Mouse (Mus musculus): Measurements from ENCODE around the gene Mc1r. TPM values are rescaled to one million over a fixed set of nuclear protein-coding genes. Genes with fewer than 3 reads are reported as not detected.

Mc1r gene
- polyA plus RNA-seq (2017; shearing (Covaris generic)) = not detected

DNA sequence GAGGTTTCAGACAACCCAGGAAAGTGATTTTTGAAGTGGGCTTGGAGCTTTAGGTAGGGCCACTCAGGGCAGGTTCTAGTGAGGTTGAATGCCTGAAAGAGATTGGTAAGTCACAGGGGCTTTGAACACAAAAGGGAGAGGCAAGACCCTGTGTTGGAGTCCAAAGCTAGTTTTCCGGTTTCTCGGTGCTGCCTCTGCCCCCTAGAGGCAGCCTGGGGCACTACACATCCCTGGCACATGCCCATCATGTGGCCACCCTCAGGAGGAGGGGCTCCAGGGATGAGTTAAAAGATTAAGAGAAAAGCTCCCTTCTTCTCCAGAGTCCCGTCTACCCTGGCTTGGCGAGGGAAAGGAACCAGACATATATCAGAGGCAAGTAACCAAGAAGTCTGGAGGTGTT lies at the start of gene Mc1r:
Gene Mc1r (plus strand): TSS at position 322 of the 400 bp plus-strand sequence.
- ATAC-seq = peak; percentile 36

DNA sequence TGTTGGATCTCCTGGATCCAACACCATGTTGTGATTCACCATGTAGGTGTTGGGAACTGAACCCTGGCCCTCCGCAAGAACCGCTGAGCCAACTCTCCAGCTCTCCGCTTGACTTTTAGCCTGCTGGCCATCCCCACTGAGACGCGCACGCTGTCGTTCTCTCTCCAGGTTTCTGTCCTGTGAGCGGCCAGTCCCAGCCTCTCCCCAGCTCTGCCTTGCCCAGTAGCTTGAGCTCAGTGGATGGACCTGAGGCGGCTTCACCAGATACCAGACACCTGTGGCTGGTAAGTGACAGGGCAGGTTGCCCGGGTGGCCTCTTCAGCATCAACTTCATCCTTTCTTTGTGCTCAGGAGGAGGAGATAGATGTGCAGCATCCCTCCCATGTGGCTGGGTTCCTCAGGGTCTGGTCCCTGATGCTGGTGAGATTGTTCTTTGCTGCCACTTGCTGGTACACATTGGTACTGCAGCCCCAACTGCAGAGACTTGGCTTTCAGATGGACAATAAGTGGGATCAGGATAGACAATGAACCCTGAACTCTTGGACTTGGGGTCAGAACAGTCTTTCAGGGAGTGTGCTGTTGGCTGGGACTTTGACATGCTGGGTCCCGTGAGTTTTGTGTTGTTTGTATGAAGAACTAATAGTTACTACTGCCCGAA lies 45.7 kb upstream of the Mc1r start:
- no peak for ATAC-seq

DNA sequence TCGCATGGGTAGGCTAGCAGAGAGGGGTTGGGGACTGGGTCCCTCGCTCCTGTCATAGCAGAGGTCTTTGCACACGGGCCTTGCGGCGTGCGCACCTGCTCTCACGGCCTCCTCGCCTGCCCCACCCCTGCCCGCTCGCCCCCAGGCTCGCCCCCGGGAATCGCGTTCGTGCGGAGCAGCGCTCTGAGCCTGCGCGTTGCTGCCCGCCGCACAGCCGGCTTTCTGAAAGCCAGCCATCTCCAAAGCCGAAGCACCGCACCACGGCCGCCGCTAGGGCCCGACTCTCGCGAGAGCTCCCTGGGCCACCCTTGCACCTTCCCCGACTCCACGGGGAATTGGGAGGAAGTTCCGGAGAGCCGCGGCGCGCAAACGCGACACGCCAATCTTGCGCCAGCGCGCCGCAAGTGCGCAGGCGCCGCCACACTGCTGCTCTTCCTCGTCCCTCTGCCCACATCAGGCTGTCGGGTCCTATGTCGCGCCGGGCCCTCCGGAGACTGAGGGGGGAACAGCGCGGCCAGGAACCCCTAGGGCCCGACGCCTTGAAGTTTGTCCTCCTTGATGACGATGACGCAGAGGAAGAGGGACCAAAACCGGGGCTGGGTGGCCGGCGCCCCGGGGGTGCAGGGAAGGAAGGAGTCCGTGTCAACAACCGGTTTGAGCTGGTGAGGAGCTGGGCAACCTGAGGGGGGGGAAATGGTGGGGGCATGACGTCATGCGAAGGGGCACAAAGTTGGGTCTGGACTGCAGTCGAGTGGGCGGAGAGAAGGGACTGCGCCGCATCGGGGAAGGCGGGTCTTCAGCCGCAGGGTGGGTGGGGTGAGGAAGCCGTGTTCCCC lies 33.3 kb upstream of the Mc1r start, which contains the start of gene Tcf25:
Gene Tcf25 (plus strand): TSS at position 351 of the 836 bp plus-strand sequence.
- ATAC-seq = peak; percentile 86

DNA sequence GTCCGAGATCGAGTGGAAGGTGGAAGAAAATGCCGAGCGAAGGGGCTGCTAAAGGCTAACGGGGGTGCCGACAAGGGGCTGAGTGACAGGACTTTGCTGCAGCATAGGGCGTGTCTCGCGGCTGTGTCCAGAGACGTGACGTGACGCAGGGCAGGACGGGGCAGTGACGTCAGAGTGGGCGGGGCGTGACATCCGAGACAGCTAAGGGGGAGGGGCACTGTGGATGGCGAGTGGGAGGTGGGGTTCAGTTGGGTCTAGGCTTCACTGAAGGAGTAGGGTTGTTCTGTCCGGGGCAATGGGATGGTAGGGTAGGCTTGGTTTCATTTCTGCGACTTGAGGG lies 32.7 kb upstream of the Mc1r start:
- ATAC-seq = peak; percentile 76

DNA sequence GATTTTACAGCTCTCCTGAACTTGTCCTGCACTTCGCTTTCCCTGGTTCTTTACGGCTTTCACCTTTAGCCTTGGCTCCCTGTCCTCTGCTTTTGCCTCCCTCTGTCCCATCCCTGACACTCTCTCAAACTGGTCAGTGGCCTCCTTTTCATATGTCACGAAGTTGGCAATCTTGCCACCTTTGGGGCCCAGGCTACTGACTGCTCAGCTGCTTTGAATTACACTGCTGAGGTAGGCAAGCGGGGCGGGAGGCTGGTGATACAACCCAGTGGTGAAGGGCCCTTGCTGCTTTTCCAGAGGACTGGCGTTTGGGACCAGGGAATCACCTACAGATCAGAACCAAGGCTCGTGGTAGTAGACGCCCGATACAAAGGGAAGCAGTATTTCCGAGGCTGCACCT lies 31.2 kb upstream of the Mc1r start:
- no peak for ATAC-seq

DNA sequence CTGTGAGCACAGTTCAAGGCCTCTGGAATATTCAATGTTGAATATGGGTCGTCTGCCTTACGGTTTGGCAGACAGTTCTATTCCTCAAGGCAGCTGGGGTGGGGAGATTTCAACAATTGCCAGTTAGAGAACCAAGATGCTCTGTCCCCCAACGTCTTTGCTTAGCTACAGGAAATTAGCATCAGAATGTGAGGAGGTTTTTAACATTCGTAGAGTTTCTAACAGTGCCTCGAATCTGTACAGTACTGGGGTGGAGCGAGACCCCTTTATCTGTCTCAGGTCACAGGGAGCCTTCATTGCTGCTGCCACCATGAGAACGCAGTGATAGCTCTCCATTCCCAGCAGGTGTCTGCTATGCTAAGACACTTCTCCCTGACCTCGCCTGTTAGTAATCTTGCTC lies 30.8 kb upstream of the Mc1r start:
- ATAC-seq = no peak

DNA sequence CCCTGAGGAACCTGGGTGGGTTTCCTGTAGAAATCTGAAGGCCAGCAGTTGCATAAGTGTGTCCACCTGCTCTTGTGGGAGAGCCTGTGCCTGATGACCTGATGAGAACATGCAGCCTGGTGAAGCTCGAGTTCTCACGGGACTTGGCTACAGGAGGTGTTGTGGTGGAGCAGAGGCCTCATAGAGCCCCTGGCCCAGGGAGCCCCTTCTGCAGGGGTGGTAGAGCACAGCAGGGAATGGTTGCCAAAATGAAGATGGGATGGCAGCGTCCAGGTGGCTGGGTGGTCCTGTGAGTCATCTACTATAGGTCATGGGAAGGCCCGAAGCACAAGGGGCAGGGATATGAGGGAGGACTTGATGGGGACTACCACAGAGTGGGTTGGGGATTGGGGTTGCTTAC lies 25.2 kb upstream of the Mc1r start:
- no peak for ATAC-seq

DNA sequence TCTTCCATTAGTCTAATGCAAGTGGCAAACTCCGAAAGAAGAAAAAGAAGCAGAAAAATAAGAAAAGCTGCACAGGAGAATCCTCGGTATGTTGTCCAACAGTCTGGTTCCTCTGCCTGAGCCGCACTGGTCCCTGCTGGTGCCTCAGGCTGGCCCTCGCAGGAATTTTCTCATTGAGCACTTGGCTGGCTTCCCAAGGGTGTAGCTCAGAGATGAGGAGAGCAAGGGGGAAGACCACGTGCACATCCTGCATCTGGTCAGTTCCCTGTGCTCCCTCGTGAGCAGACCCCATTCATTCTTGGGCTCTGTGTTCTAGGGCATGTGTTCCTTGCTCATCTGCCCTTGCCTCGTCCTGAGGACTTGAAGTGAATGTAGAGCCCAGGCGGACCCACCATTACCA lies 24.4 kb upstream of the Mc1r start:
- no peak for ATAC-seq

DNA sequence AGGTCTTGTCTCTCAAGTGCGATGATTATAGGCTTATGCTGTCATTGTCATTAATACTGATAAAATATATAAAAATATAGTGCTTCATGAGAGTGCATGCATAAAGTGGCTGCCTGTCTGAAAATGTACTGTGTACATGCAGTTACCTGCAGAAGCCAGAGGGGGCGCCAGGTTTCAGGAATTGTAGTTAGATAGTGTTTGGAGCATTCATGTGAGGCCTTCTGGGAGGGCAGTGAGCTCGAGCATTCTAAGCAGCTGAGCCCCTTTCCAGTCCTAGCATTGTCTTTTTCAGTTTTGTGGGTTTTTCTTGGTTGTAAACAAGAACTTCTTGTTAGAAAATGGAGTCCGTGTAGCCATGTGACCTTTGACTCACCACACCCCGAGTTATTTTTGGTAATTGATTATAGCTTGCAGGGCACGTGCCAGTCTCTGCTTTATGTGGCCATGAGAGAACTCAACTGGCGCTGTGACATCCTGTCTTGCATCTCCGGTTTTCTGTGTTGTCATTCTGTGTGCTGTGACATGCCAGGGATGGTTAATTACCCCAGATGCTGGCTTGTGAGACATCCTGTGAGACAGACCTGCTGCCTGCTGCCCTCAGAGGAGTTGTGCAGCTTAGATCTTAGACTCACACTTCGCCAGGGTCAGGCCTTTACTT lies 21.9 kb upstream of the Mc1r start:
- peak; percentile 60 for ATAC-seq

DNA sequence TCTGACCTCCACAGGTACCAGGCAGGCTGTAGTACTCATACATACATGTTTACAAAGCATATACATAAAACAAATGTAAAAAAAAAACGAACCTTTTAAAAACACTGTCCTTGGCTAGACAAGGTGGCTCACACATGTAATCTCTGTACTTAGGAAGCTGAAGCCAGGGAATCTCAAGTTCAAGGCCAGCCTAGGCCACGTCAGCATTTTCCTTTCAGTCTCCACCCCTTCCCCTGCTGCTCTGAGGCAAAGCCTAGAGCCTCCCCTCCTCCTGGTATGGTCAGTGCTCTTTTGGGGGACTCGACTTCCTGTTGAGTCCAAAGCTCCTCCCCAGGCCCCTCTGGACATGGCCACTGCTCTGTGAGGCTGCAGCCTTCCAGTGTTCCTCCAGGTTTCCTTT lies 19.9 kb upstream of the Mc1r start:
- no peak for ATAC-seq

DNA sequence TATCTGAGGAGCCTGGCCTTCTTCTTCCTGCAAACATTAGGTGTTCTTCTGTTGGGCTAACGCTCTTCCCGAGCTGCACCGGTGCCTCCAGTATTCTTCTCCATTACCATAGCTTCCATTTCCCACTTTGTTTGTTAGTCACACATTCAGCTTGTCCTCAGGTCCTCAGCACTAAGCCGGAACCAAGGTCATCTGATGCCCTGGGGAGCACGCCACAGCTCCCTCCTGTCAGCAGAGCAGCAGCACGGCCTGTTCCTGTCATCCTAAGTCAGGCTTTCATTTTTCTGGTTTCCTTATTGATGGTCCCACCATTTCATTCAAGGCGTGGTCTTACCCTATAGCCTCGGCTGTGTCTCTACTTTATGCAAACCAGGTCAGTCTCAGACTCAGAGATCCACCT lies 19.1 kb upstream of the Mc1r start:
- ATAC-seq = no peak

DNA sequence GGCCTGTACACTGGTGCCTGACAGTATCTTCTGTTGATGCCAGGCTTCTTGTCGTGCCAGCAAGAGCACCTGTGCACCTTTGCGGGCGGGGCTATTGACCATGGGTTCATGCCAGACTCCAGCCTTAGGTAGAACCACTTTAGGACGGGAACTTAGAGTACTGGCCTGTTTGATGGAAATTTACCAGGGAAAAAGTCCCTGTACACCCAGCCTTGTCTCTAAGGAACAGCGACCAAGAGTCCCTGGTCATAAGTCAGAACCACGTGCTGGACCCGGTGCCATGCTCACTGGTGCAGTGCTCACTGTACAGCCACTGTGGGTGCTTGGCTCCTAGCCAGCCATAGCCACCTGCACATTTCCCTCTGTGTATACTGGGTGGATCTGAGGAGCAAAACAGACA lies 17.9 kb upstream of the Mc1r start:
- ATAC-seq = no peak

DNA sequence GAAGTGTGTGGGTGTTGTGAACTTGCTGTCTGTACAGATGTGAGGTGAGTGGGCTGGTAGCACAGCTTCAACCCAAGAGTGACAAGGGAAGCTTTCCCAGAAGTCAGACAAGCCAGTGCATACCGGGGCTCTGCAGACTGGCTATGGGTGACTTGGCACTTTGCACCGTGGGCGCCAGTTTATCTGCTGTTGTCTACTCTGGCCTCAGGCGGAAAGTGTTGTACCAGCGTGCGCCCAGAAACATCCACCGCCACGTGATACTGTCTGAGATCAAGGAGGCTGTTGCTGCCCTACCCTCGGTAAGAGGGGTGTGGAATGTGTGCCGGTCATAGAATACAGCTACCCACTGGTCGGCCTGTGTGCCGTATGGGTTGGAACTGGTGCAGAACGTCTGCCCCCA lies 8.6 kb upstream of the Mc1r start:
- ATAC-seq = no peak

DNA sequence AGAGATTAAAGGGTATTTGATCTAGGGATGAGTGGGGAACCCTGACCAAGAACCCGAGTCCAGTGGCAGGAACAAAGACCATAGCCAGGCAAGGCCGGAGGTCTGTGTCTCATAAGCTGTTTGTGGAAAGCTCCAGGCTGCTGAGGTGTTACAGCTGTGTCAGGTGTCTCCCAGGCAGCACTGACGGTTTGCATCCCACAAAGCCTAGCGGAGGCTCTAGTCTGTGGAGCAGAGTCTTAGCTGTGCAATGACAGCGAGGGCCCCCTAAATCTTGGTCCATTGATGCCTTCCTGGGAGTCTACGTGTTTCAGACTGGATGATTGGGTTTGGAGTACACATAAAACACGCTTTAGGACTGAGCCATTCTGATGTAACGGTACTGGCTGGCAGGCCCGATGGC lies 5.0 kb upstream of the Mc1r start:
- no peak for ATAC-seq

DNA sequence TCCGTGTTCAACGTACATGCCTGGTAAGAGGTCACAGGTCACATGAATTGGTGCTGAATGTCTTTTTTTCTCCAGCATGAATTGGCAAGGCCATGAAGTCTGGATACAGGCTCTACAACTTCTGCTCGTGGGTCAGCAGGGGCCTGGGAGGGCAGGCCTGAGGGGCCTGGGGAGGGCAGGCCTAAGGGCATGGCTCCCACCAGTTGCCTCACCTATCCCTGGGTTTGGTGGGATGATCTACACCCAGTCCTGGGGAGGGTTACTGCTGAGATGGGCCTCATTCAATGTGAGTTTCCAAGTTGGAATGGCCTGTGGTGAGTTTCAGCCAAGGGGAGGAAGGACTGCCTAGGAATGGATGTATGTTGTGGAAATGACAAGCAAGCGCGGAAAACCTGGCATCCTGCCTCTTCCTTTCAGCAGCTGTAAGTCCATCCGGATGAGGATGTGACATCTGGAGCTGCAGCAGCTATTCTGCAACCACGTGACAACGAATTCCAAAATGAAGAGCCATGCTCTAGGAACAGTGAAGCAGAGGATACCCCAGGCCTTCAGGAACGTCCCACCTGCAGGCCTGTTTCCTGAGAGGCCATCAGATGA lies 4.1 kb upstream of the Mc1r start:
- no peak for ATAC-seq

DNA sequence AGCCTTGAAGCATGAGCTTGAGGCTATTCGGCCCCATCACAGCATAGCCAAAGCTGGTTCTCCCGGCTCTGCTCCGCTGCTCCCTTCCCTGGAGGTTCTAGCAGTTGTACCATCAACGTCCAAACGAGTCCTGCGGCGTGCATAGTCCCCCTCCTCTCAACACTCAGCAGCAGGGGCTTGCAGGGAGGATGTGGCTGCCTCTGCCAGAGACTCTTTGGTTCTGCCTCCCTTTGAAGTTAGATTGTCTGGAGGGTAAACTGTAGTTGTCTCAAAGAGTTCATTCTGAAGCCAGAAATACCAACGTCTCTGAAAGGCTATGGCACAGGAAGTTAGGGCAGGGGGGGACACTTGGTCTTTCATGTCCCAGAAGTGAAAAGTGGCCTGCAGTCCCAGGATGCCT lies 2.4 kb upstream of the Mc1r start:
- ATAC-seq = peak; percentile 76

DNA sequence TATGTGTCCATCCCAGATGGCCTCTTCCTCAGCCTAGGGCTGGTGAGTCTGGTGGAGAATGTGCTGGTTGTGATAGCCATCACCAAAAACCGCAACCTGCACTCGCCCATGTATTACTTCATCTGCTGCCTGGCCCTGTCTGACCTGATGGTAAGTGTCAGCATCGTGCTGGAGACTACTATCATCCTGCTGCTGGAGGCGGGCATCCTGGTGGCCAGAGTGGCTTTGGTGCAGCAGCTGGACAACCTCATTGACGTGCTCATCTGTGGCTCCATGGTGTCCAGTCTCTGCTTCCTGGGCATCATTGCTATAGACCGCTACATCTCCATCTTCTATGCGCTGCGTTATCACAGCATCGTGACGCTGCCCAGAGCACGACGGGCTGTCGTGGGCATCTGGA lies 705 bp downstream of the Mc1r start:
- ATAC-seq = no peak

DNA sequence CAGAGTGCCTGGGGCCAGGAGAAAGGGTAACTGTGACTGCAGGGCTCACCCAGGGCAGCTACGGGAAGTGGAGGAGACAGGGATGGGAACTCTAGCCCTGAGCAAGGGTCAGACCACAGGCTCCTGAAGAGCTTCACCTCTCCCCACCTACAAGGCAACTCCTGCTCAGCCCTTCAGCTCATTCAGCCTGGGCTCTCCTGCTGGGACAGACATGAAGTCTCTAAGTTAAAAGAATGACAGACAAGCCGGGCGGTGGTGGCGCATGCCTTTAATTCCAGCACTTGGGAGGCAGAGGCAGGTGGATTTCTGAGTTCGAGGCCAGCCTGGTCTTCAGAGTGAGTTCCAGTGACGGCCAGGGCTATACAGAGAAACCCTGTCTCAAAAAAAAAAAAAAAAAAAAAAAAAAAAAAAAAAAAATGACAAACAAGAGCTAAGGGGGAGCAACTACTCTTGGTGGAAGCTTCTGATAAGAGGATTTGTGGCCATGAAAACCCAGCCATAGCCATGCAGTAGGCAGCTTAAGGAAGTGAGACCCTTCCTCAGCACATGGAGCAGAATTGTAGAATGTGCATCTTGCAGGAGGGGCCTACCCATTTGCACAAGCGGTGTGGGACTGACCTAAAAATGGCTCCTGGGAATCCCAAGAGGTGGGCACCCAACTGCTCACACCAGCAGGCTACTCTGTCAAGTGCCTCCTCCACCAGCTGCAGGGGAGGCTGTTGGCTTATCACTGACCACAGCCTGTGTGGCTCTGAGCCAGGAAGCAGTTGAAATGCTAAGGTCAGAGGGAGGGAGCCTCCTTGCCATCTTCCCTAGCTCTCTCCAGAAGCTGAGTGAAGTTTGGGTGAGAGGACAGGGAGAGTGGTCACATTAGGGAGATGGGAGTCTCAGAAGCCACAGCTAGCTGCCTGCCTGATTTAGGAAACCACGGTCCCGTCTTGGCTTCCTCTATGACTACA lies 2.0 kb downstream of the Mc1r start:
- no peak for ATAC-seq

DNA sequence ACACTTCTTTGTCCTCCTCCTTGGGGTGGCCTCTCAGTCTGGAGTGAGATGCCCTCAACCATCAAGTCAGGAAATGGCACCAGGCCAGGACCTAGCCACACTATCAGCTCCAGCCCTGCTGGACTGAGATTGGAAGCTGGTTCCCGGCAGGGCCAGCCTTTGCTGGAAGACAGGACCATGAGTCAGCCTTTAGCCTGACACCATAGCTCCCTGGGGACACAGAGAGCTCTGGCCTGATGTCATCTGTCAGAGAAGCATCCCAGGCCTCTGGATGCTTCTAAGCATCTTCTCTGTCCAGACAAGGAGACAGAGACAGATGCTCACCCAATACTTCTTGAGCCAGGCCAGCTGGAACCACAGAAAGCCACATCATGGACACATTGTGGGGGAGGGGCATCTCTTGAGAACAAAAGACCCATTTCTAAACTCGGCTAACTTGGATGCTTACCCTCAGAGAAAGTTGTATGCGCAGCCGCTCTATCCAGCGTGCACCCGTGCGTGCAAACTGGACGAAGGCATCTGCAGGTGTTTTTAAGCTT lies 3.2 kb downstream of the Mc1r start:
- no peak for ATAC-seq

DNA sequence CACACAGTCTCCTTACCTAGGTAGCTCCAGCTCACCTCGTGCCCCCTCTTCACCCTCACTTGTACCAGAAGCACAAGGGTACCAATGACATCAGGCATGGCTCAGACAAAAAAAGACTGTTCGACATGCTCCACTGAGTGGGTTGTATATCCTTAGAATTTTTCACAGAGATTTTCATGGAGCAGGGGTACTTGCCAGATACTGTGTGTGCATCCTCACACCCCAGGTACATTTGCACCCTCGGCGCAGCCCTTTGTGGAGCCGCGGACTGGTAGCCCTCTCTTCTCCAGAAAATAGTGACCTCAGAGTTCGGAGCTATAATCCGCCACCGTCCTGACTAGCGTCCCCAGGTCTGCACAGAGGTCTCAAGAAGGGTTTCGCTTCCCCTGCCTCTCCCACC lies 3.9 kb downstream of the Mc1r start:
- ATAC-seq = no peak

DNA sequence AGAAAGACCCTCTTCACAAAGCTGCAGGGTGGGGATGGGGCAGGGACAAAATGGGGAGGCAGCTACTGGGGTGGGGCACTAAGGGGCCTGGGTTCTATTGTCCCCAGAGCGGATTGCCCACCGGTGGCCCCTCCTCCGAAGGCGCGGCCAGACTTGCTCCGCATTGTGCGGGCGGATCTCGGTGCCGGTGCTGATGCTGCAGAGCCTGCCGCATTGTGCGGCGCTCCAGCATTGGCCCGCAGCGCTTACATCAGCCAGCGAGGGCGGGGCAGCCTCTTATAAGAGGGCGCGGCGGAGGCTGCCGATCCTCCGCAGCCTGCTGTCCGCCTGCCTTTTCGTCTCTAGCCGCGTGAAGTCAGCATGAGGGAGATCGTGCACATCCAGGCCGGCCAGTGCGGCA lies 4.3 kb downstream of the Mc1r start, which contains the start of gene Tubb3:
Gene Tubb3 (plus strand): TSS at position 179 of the 400 bp plus-strand sequence.
- ATAC-seq = peak; percentile 72

DNA sequence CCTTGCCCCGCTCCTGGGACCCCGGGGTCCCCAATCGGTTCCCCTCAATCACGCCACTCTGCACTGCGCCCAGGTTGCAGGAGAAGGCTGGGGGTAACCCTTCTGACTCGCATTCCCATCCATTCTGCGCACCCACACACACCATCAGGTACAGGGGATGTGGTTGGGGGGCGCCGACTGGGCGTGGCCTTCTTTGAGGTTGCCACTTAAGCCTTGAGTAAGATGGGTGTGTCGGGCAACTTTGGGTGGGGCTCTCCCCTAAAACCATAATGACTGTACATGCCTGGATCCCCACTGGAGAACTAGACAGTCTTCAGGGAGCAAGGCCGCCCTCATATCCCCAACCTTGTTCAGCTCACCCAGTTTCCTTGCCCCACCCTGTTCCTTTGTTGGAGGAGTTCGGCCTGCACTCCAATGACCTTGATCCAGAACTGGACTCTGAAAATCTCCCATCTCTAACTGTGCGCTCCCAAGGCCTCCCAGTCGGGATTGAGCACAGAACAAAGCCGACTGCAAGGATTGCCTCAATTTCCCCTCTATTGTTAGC lies 4.9 kb downstream of the Mc1r start:
- no peak for ATAC-seq
